Mouse (Mus musculus) pancreas, adult 10 weeks (tissue): Measurements from ENCODE around the gene Ocln. TPM values are rescaled to one million over a fixed set of nuclear protein-coding genes. Genes with fewer than 3 reads are reported as not detected.

Source experiments
- polyA plus RNA-seq: library from polyadenylated mRNA; stranded (reverse); fragments of 350-450 nt; fragmentation: Illumina TruSeq; extraction: RNeasy Lipid Tissue Mini Kit (QIAGEN cat#74804); gene quantifications from one replicate; pipeline ENCODE4 v1.2.3, GENCODE M21; 2015; ENCODE audit warnings: low read depth, low replicate concordance; ENCODE audit not compliant: insufficient read depth

Ocln gene
- polyA plus RNA-seq = 1.8 TPM

GRCm38 (mm10) chr13:100552369-100553041 is at the start of gene Ocln:
Gene Ocln, minus strand, starts transcription at chr13:100552718.

GRCm38 (mm10) chr13:100492061-100492787 is 60.3 kb downstream of the Ocln start, which contains the start of gene Gtf2h2:
Gene Gtf2h2, minus strand, starts transcription at chr13:100492579.

GRCm38 (mm10) chr13:100452415-100453127 is 99.9 kb downstream of the Ocln start, which contains the start of gene Naip1:
Gene Naip1, minus strand, starts transcription at chr13:100452869.

Other genes with a start within 250 kb of the Ocln start
- gene Naip6, start 235.0 kb downstream of the Ocln start, polyA plus RNA-seq = 0.87 TPM
- not detected for gene Naip1, start 99.8 kb downstream of the Ocln start, polyA plus RNA-seq
- gene Gtf2h2, start 60.1 kb downstream of the Ocln start, polyA plus RNA-seq = 12.6 TPM
- gene Marveld2, start 64.3 kb upstream of the Ocln start, polyA plus RNA-seq = 2.8 TPM
- 13.9 TPM for gene Ak6, start 98.3 kb upstream of the Ocln start, polyA plus RNA-seq
- gene Rad17, start 98.3 kb upstream of the Ocln start, polyA plus RNA-seq = 5.6 TPM
- gene Taf9, start 98.9 kb upstream of the Ocln start, polyA plus RNA-seq = 1.8 TPM
- 1.00 TPM for gene Ccdc125, start 117.0 kb upstream of the Ocln start, polyA plus RNA-seq
- 7.1 TPM for gene Cdk7, start 178.2 kb upstream of the Ocln start, polyA plus RNA-seq
- gene Mrps36, start 191.9 kb upstream of the Ocln start, polyA plus RNA-seq = 11.8 TPM
- gene Cenph, start 223.2 kb upstream of the Ocln start, polyA plus RNA-seq = not detected
- not detected for gene Ccnb1, start 233.9 kb upstream of the Ocln start, polyA plus RNA-seq